Mouse (Mus musculus) hindbrain, embryonic 16.5 days (tissue): Measurements from ENCODE around the gene Nav2. TPM values are rescaled to one million over a fixed set of nuclear protein-coding genes. Genes with fewer than 3 reads are reported as not detected.

Experiments
- ATAC-seq: fragments of 200-750 bp; cut with Nextera tagmentation; 2 replicates; pipeline ENCODE4 v1.8.0; 2017; ENCODE audit warnings: moderate TSS enrichment, moderate library complexity
- H3K27ac ChIP-seq: fragments of 300-500 bp; sonication (generic); 2 replicates; pipeline ENCODE4 v1.5.1; 2014; ENCODE audit warnings: low read depth, mild to moderate bottlenecking, control low read depth, low read length, moderate library complexity
- H3K27me3 ChIP-seq: fragments of 300-500 bp; sonication (generic); replicated peaks from 2 replicates; pipeline ENCODE4 v1.6.1; 2014; ENCODE audit warnings: low read length; ENCODE audit not compliant: control insufficient read depth, insufficient read depth
- H3K36me3 ChIP-seq: fragments of 300-500 bp; sonication (generic); 2 replicates; pipeline ENCODE4 v1.6.1; 2014; ENCODE audit warnings: mild to moderate bottlenecking, low read length, moderate library complexity, mixed read lengths; ENCODE audit not compliant: control insufficient read depth, insufficient read depth
- H3K4me1 ChIP-seq: fragments of 300-500 bp; sonication (generic); 2 replicates; pipeline ENCODE4 v1.6.1; 2014; ENCODE audit warnings: low read depth, low read length; ENCODE audit not compliant: control insufficient read depth, insufficient read depth
- H3K4me2 ChIP-seq: fragments of 300-500 bp; sonication (generic); 2 replicates; pipeline ENCODE4 v1.6.1; 2014; ENCODE audit warnings: mild to moderate bottlenecking, low read length, control low read depth, moderate library complexity
- H3K4me3 ChIP-seq: fragments of 300-500 bp; sonication (generic); 2 replicates; pipeline ENCODE4 v1.5.1; 2014; ENCODE audit warnings: mild to moderate bottlenecking, low read length, control low read depth, moderate library complexity
- H3K9ac ChIP-seq: fragments of 300-500 bp; sonication (generic); 2 replicates; pipeline ENCODE4 v1.6.1; 2014; ENCODE audit warnings: low read depth, mild to moderate bottlenecking, control low read depth, low read length, moderate library complexity
- H3K9me3 ChIP-seq: fragments of 300-500 bp; sonication (generic); 2 replicates; pipeline ENCODE4 v1.6.1; 2014; ENCODE audit warnings: mild to moderate bottlenecking, low read length, moderate library complexity; ENCODE audit not compliant: control insufficient read depth
- WGBS: fragments of 180-500 bp; shearing (Covaris S2); extraction: QIAGEN DNeasy Blood & Tissue Kit; methylation state at CpG from one replicate; pipeline ENCODE4 v1.1.7; 2014; 5-methylcytosine and 5-hydroxymethylcytosine counted together
- polyA plus RNA-seq: library from polyadenylated mRNA; unstranded; fragments of >200 nt; fragmentation: Nextera tagmentation; extraction: Ambion mirVana; gene quantifications from 2 replicates; pipeline ENCODE4 v1.2.1, GENCODE M21; 2015

The Nav2 gene
- polyA plus RNA-seq, 1 experiment from 2014 or later, result 27.9 TPM

- Histone ChIP-seq H3K27ac (no peak overlapping the region), H3K36me3 (peaks cover 19% of the 10 kb centered on the region), H3K4me1 (no peaks in the 10 kb centered on the region), H3K27me3 (no peaks in the 10 kb centered on the region), H3K4me3 (no peak overlapping the region), H3K9me3 (no peaks in the 10 kb centered on the region), H3K9ac (no peak overlapping the region), H3K4me2 (no peak overlapping the region)
- WGBS, result 82% methylated on average over 13 of the region's 13 CpGs
- ATAC-seq, result no peak
Measured at GRCm38 (mm10) chr7:49567346-49568034, 659.0 kb downstream of the Nav2 start.

GRCm38 (mm10) chr7:49569646-49570045, 661.1 kb downstream of the Nav2 start:
- H3K4me1 ChIP-seq, result no peaks in the 10 kb centered on the region
- H3K27me3 ChIP-seq, result no peaks in the 10 kb centered on the region
- H3K4me2 ChIP-seq, result no peak overlapping the region
- H3K27ac ChIP-seq, result no peak overlapping the region
- H3K9ac ChIP-seq, result no peak overlapping the region
- no peak for ATAC-seq
- H3K9me3 ChIP-seq, result no peaks in the 10 kb centered on the region
- 65% methylated on average over 7 of the region's 7 CpGs for WGBS
- H3K36me3 ChIP-seq, result peaks cover 24% of the 10 kb centered on the region
- no peak overlapping the region for H3K4me3 ChIP-seq

- H3K27me3 ChIP-seq, result no peaks in the 10 kb centered on the region
- H3K4me3 ChIP-seq, result no peak overlapping the region
- H3K27ac ChIP-seq, result no peak overlapping the region
- H3K36me3 ChIP-seq, result peaks cover 28% of the 10 kb centered on the region
- H3K4me2 ChIP-seq, result no peak overlapping the region
- ATAC-seq, result no peak
- H3K9me3 ChIP-seq, result no peaks in the 10 kb centered on the region
- H3K9ac ChIP-seq, result no peak overlapping the region
- no peaks in the 10 kb centered on the region for H3K4me1 ChIP-seq
- WGBS, result 95% methylated on average over 2 of the region's 2 CpGs
Measured at GRCm38 (mm10) chr7:49571606-49572005, 663.1 kb downstream of the Nav2 start.

GRCm38 (mm10) chr7:49575226-49575625, 666.7 kb downstream of the Nav2 start:
- Histone ChIP-seq H3K4me1 (no peaks in the 10 kb centered on the region), H3K9ac (no peak overlapping the region), H3K36me3 (peaks cover 24% of the 10 kb centered on the region), H3K27ac (no peak overlapping the region), H3K4me2 (no peak overlapping the region), H3K4me3 (no peak overlapping the region), H3K9me3 (no peaks in the 10 kb centered on the region), H3K27me3 (no peaks in the 10 kb centered on the region)
- ATAC-seq, result no peak
- 88% methylated on average over 9 of the region's 9 CpGs for WGBS

- no peaks in the 10 kb centered on the region for H3K27me3 ChIP-seq
- no peak overlapping the region for H3K9ac ChIP-seq
- no peak overlapping the region for H3K4me2 ChIP-seq
- no peak for ATAC-seq
- WGBS, result 94% methylated on average over 2 of the region's 2 CpGs
- no peak overlapping the region for H3K4me3 ChIP-seq
- peaks cover 24% of the 10 kb centered on the region for H3K36me3 ChIP-seq
- H3K4me1 ChIP-seq, result no peaks in the 10 kb centered on the region
- H3K27ac ChIP-seq, result no peak overlapping the region
- no peaks in the 10 kb centered on the region for H3K9me3 ChIP-seq
Measured at GRCm38 (mm10) chr7:49577096-49577495, 668.6 kb downstream of the Nav2 start.

GRCm38 (mm10) chr7:49581951-49582350, 673.4 kb downstream of the Nav2 start:
- Histone ChIP-seq H3K27me3 (no peaks in the 10 kb centered on the region), H3K27ac (no peak overlapping the region), H3K9me3 (no peaks in the 10 kb centered on the region), H3K4me2 (no peak overlapping the region), H3K36me3 (peaks cover 8% of the 10 kb centered on the region), H3K9ac (no peak overlapping the region), H3K4me1 (no peaks in the 10 kb centered on the region), H3K4me3 (no peak overlapping the region)
- WGBS, result 99% methylated on average over 2 of the region's 2 CpGs
- ATAC-seq, result no peak

- H3K4me2 ChIP-seq, result no peak overlapping the region
- no peaks in the 10 kb centered on the region for H3K9me3 ChIP-seq
- H3K27me3 ChIP-seq, result no peaks in the 10 kb centered on the region
- WGBS, result 88% methylated on average over 7 of the region's 7 CpGs
- H3K27ac ChIP-seq, result no peak overlapping the region
- no peak for ATAC-seq
- H3K4me3 ChIP-seq, result no peak overlapping the region
- peaks cover 7% of the 10 kb centered on the region; the same call in 1 of the 2 replicates for H3K36me3 ChIP-seq
- no peaks in the 10 kb centered on the region for H3K4me1 ChIP-seq
- H3K9ac ChIP-seq, result no peak overlapping the region
Measured at GRCm38 (mm10) chr7:49582551-49582950, 674.0 kb downstream of the Nav2 start.

- H3K4me3 ChIP-seq, result no peak overlapping the region
- H3K4me2 ChIP-seq, result no peak overlapping the region
- H3K9me3 ChIP-seq, result no peaks in the 10 kb centered on the region
- ATAC-seq, result no peak
- 96% methylated on average over 6 of the region's 6 CpGs for WGBS
- H3K27me3 ChIP-seq, result no peaks in the 10 kb centered on the region
- no peak overlapping the region for H3K9ac ChIP-seq
- no peaks in the 10 kb centered on the region for H3K4me1 ChIP-seq
- peaks cover 13% of the 10 kb centered on the region for H3K36me3 ChIP-seq
- H3K27ac ChIP-seq, result no peak overlapping the region
Measured at GRCm38 (mm10) chr7:49583176-49583575, 674.7 kb downstream of the Nav2 start.

GRCm38 (mm10) chr7:49586530-49587120, 678.1 kb downstream of the Nav2 start:
- WGBS, result 73% methylated on average over 5 of the region's 5 CpGs
- no peak overlapping the region for H3K4me3 ChIP-seq
- no peak overlapping the region for H3K4me2 ChIP-seq
- H3K27me3 ChIP-seq, result no peaks in the 10 kb centered on the region
- no peak for ATAC-seq
- H3K27ac ChIP-seq, result no peak overlapping the region
- no peaks in the 10 kb centered on the region for H3K9me3 ChIP-seq
- peaks cover 17% of the 10 kb centered on the region for H3K36me3 ChIP-seq
- H3K9ac ChIP-seq, result no peak overlapping the region
- H3K4me1 ChIP-seq, result no peaks in the 10 kb centered on the region
